Mouse (Mus musculus) lung, postnatal 36 days (tissue): ENCODE data around the gene Nedd9.

Source experiments
- DNase-seq: peaks from one replicate; pipeline ENCODE4 v3.0.0; 2022; ENCODE audit warnings: mixed read lengths

Gene Nedd9

DNA sequence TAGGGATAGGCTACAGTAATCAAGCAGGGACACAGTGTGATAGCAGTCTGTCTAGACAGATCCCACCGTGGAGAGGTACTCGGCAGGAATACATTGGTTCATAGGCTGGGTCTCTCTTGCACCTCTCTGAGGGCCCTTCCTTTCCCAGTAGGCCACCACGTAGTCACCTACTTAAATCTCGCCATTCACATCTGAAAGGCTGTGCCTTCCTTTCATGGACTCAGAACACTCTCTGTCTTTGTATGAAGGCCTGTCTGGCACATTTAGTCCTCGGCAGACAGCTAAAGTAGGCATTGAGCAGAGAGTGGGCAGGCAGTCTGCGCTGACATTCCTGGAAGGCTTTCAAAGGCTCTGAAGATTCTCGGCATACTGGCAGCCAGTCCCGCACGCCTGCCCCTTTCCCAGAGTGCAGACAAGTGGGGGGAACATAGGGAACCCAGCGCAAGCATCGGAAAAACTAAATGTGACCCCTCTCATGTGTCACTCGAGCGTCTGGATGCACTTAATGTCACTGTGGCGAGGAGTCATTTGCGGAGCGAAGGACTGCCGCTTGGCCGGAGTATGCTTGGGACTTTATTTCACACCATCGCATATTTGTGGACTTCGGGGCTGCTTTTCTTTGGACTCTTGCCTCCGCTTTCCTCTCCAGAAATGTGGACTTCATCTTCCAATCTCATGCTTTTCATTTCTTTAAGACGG is 147.4 kb downstream of the Nedd9 start:
- peak; percentile 59 for DNase-seq

DNA sequence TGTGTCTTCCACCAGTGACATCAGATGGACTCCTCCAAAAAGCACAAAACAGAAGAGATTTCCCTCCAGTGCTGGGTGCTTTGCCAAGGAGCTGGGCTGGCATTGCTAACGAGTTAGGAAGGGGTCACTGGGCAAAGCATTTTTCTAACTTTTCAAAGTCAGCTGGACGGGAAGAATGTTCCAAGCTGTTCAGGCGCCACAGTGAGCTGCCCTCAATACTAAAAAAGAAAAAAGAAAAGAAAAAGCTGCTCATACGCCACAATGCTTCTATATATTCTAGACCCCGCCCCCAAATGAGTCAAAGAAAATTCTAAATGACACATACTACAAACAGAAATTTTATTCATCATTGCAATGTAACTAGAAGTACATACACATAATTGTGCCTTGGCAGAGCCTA is 148.0 kb downstream of the Nedd9 start:
- no peak for DNase-seq

DNA sequence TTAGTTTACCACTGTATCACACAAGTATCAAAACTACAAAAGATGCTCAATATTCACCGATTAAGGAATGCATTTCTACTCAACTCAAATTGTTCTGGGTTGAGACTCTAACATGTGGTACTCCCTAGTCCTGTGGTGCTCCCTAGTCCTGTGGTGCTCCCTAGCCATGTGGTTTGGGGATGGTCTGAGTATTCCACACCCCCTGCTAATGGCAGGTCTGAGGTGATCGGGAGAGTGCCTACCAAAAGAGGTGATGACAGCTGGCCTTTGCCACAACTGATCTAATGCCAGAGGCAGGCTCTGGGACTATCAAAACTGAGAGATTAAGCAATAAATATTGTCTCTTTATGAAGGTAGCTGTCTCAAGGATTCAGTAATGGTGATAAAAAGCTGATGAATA is 149.8 kb downstream of the Nedd9 start:
- no peak for DNase-seq

- DNase-seq, result peak; percentile 89
These were observed 150.9 kb downstream of the Nedd9 start for GRCm38 (mm10) chr13:41336260-41336659.

- no peak for DNase-seq
These were observed 151.4 kb downstream of the Nedd9 start for GRCm38 (mm10) chr13:41335767-41336166.

- peak; percentile 78 for DNase-seq
These were observed 152.5 kb downstream of the Nedd9 start for GRCm38 (mm10) chr13:41334641-41335000.

DNA sequence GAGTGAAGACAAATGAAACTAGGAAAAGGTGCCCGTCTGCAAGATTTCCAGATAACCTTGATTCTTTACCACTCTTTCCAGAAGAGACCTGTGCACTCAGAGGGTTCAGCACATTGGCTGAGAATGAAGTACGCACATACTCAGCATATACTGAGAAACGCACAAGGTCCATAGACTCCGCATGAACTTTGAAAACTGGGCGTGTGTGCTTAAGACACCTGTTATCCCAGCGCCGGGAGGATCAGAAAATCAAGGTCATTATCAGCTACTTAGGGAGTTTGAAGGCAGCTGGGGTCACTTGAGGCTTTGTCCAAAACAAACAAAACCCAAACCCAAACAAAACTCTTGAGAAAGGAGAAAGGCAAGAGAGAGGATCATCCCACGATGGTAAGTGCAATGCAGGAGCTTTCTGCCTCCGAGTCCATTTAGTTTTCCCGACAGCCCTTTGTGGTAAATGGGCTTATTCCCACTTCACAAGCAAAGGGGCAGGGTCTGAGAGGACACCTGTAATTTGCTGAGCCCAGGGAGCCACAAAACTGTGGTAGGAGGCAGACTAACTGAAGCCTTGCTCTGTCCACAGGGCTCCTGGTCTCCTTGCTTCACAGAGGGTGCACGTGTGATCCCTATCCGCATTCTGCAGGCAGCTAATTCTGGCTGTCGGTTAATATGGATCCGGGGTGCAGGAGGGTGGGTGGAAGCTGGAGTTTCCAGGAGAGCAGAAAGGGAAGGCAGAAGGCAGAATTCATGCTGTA is 153.1 kb downstream of the Nedd9 start:
- no peak for DNase-seq

GRCm38 (mm10) chr13:41331671-41332340 is 155.4 kb downstream of the Nedd9 start:
- peak; percentile 65 for DNase-seq

DNA sequence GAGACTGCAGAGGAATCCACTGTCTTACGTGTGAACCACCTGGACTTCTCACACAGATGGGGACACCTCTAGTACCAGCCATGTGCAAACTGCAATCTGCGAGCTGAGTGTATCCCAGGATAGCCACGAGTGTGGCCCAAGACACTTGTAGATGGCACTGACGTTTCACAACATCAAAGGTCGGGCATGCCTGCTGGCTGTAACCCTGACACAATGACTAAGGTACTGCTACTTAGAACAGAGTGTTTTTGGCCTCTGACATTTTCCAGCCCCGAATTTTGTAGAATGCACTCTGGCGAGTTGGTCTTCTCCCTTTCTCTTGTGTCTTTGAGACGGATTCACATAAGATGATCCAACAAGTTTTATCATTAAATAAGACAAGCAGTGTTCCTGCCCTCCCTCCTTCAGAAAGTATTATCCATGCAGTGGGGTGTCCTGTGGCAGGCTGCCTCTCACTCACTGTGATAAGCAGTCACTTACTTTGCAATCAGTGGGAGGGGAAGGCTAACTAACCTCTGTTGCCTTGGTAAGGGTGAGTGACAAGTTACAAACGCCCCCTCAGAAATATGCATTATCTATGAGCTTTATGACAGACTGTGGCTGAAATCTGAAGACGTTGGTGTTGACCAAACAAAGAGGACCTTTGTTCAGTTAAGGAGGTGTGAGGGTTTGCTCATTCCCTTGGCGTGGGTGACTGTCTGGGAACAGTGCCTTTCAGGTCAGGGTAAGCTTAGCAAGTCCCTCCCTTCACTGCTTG is 156.4 kb downstream of the Nedd9 start:
- peak; percentile 57 for DNase-seq

DNA sequence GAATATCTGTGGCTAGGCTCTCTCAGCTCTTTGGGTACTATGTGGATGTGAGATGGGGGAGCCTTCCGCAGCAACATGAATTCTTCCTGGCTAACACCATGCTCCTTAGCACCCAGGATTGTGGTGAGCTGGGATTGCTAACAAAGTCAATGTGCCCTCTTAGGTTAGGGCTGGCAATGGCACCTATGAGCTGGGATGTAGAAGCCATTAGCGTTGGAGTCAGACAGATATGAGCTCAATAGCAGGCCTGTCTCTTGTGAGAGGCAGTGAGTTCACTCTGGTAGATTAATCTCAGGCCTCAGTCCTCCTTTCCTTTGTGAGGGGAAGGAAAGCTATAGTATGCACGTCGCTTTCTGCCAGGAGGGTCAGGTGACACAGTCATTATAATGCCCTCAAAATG is 157.1 kb downstream of the Nedd9 start:
- DNase-seq, result no peak

GRCm38 (mm10) chr13:41328481-41328880 is 158.7 kb downstream of the Nedd9 start:
- no peak for DNase-seq

GRCm38 (mm10) chr13:41327546-41327945 is 159.6 kb downstream of the Nedd9 start:
- DNase-seq, result peak; percentile 55

DNA sequence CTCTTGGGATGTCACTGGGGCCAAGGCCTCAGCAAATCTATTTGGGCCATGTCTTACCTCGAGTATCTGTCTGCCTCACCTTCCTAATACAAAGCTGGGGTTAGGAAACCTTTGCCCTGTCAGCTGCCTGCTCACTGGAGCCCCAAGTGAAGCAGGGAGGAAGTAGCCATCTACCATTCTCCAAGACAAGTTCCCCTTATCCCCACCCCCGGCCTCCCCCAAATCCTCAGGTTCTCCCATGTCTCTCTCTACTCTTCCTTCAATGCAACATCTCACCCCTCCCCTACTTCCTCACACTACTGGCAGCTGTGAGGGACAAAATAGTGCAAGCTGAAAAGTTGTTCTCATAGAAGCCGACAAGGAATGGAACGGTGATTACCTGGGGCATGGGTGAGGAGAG is 161.0 kb downstream of the Nedd9 start:
- no peak for DNase-seq

- no peak for DNase-seq
These were observed 161.8 kb downstream of the Nedd9 start for GRCm38 (mm10) chr13:41325346-41325745.

GRCm38 (mm10) chr13:41324631-41325030 is 162.5 kb downstream of the Nedd9 start:
- no peak for DNase-seq

DNA sequence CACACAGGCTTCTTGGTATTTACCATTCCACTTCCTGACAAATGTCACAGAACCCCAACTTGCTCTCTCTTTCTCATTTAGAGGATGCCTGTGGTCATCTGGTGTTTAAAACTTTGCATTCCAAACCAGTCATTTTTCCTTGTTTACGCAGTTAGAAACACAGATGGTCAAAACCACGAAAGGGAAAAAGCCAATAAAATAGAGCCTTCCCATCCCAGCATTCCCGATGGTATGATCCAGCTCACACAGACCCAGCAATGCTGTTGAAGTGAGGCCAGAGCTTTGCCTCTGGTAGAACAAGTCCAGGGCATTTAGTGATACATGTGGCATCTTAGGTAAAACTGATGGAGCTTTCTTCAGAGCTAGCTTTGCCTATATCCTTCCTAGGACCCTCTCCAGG is 165.7 kb downstream of the Nedd9 start:
- DNase-seq, result no peak

DNA sequence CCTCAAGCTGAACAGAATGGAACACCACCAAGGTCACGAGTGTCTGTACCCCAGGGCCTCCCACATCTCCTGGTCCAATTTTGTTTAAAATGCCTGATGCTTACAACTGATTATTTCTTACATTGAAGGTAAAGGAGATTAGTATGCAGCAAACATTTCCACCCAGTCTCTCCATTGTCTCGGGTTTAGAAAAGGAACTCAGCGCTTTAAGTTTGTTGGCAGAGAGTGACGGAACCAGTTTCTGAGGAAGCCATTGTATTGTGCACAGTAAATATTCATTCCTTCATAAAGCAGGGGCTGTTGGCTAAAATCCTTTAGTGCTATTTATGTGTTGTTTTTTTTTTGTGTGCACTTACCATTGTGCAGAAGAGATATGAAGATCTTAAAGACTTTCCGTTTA is 166.4 kb downstream of the Nedd9 start:
- no peak for DNase-seq

DNA sequence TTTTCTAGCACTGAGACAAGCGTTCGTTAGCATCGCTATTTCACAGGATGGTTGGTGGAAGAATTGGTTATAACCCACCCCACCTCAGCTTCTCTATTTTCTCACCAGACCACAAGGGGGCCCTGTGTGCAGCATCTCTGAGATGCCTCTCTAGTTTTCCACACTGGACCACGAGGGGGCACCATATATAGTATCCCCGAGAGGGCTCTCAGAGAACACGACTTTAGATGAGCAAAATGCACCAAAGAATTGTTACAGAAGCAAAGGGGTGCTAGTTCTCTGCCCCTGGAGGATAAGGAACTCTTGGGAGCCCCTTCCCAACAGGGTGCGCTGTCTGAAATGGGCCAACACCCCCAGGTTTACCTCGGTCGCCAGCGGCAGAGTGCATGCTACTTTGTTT is 184.4 kb downstream of the Nedd9 start:
- peak; percentile 95 for DNase-seq

DNA sequence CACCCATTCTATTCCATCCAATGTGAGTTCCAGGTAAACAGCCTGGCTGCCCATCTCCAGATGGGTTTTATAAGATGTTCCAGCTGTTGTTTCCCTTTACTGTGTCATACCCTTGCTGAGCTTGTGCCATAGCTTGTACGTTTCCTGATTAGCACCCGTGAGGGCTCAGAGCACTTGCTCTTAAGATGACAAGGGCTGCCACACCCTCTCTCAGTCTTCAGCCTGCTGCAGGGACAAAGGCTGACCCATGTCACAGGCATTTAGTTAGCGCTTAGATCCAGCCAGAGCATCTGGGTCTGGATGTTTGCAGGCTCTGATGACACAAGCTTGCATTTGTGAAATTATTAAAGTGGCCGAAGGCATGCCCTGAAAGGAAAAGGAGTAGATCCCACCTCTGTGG is 187.1 kb downstream of the Nedd9 start:
- peak; percentile 51 for DNase-seq

- peak; percentile 45 for DNase-seq
These were observed 188.2 kb downstream of the Nedd9 start for GRCm38 (mm10) chr13:41298996-41299395.

GRCm38 (mm10) chr13:41298533-41298932 is 188.6 kb downstream of the Nedd9 start:
- DNase-seq, result peak; percentile 24

- DNase-seq, result no peak
These were observed 190.8 kb downstream of the Nedd9 start for GRCm38 (mm10) chr13:41296396-41296795.

DNA sequence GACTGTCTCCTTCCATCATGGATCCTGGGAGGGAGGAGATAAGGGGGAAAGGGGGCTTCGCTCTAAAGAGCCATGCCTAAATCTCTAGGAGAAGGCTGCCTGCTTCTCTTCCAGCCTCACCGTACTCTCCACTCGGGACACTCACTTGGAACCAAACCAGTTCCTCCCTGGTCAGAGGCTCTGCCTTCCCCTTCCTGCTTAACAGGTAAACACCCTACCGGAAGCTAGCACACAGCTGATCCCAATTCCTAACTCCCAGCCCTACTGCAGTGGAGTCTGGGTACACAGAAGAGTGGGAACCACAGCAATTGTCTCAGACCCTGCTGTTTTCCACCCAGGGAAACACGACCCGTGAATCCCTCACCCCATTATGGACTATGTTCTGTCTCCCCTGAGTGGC is 191.3 kb downstream of the Nedd9 start:
- DNase-seq, result peak; percentile 21
